Mouse (Mus musculus) yolk sac, embryonic 10.5 days (tissue): Measurements from ENCODE around the gene Isx.

Experiments
- DNase-seq: peaks from one replicate; pipeline ENCODE4 v3.0.0-alpha.2; 2017; ENCODE audit warnings: low spot score

The Isx gene

DNA sequence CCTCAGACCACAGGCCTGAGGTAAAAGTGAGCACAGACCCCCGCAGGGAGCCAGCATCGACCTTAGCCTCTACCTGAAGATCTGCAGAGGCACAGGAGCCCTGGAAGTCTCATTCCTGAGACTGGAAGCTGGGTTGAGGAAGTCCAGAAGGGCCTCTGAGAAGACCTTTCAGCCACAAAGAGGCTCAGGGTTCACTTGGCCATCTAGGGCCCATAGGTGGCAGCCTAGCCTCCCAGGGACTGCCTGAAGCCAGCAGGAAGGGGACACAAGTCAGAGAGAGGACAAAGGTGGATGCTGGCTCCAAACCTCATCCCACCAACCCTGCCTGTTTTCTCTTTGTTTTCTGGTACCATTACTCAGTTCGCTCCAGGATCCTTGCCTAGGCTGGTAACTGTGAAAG lies at the start of gene Isx:
Gene Isx (plus strand): TSS at position 234 of the 400 bp plus-strand sequence.
- DNase-seq: no peak

DNA sequence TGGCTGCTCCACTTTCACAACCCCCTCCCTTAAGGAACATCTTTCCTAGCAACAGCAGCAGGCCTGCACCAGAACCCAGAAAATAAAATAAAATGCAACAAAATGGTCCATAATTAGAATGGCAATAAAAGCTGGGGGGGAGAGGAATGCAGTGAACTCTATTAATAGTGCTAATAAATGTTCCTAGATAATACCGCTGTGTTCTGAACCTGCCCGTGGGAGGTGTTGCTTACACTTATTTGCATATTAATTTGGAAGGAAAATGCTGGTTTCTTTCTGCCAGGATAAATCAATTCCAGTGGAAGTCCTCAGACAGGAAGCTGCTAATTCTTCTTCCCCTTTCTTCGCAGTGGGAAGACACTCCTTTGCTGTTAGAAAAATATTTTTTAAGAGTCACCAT lies 45.3 kb upstream of the Isx start:
- no peak for DNase-seq

DNA sequence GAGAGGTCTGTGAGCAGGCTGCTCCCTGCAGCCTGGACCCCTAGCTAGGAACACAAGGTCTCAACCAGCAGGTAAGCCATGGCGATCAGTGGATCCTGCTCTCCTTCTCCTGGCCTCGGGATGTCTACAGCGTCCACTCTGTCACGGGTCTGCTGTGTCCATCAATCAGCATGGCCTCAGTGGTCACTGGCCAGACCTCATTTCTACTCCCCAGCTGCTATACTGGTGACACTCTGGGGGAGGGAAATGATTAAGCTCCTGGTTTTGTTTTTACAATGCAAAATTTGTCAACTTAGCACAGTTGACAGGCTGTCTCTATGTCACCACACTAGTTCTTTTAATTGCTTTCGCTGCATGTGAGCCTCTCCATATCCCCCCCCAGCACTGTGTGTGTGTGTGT lies 41.7 kb upstream of the Isx start:
- DNase-seq: no peak

DNA sequence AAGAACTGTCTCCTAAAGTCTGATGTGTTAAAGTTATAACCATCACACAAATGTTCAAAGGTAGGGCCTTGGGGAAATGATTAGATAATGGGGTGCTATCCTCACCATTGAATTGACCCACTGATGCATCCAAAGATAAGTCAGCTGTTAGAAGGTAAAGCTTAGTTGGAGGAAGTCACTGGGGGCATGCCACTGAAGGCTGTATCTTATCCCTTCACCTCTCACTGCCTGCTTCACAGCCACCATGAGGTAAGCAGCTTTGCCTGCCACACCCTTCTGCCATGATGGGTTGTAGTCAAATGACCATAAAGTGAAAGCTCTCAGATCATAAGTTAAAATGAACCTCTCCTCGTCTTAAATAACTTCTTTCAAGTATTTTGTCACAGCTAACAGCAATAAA lies 38.7 kb upstream of the Isx start:
- DNase-seq: no peak

DNA sequence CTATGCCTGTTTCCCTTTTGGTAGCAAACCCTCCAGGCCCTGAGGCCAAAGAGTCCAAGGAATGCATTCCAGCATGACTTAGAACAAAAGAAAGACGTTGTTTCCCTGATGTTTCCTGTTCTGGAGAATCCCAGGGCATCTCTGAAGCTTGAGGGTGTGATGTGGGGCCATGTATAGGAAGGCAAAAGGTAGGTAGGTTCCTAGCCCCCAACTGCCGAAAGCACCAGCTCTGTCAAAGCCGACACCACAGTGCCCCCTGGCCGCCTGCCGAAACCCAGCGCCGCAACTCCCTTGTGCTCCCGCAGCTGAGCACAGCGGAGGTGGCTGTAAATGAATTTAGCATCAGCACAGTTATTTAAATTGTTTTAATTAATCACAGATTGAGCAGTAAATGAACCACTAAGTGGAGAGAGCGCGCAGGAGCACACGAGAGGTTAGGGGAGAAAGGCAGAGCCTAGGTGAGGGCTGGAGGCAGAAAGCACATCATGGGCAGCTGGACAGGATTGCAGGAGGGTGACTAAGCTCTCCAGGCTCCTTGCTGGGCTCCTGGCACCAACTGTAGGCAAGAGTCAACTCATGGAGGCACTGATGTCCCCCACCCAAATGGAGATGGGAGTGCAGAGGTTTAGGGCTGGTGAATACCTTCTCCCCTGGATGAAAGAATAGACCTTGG lies 25.5 kb upstream of the Isx start:
- no peak for DNase-seq

DNA sequence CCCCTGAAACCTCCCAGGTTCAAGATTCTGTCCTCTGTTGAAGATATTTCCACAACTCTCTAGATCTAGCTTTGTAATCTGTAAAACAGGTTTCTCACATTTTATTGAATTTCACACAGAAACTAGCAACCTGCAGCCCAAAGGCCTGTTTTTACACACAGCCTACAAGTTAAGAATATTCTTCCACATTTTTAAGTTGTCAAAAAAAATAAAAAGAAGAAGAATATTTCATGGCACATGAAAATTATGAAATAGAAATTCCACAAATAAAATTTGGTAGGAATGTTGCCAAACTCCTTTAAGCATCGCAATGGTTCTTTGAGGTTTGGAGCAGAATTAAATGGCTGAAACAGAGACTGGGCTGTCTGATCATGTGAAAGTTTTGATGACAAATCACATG lies 24.3 kb upstream of the Isx start:
- DNase-seq: no peak

DNA sequence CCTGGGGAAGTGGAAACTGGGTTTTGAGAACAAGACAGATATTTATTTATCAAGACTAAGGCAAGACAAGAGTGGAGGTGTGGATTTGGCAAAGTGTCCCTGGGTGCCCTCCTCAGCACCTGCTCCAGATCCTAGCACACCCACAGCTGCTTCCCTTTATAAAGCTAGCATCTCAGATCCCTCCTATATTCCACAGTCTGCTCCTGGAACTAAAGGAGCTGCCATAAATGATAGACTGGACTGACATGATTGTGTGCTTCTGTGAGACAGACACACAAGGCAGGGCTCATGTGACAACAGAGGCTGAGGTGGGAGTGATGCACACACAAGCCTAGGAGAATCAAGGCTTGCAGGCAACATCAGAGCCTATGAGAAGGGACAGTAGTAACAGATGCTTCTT lies 22.0 kb upstream of the Isx start:
- DNase-seq: no peak

DNA sequence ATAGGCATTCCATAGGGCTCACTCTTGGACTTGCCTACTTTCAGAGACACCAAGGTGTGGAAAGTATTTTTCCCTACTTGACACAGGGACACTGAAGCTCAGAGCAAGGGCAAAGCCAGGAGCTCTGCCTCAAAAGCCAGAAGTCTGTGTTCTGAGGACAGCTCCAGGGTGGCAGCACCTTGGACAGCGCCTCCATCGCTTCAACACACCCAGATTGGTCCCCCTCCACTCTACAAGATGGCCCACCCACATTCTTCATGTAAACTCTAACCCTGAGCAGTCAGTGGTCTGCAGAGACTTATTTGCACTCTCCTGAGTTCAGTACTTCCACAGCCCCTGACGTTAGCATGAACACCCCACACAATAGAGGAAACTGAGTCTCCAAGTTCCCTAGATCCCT lies 21.1 kb upstream of the Isx start:
- DNase-seq: peak; percentile 13

DNA sequence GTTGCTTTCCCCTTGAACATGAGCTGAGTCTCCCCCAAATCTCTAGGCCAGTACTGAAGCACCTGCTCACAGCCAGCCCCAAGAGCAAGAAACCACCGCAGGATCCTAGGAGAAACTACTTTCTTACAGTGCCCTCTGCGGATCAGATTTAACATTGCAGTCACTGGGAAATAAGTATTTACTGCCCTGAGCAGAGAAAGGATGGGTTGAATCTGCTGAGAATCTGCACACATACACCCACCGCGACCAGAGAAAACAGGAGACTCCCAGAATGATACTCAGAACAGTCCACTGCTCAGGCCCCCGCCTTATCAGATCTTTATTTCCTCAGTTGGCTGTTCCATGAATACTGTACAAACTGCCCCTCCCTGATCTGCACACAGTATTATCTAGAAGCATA lies 19.5 kb upstream of the Isx start:
- no peak for DNase-seq

DNA sequence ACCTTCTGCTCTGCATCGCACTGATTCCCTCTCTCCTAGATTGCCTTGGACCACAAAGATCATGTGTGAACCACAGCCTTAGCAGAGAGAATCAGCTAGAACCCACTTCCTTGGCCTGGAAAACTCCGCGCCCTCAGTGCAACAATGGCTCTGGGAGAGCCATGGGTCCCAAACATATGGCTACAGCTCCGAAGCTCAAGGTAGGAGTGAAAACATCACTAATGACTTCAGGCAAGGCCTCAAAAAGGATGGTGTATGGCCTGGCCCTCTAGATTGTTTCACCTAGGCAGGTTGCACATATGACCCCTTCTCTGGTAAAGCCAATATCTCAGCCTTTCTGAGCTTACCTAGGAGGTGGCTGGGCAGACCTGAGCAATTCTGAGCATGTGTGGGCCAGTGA lies 18.2 kb upstream of the Isx start:
- no peak for DNase-seq

DNA sequence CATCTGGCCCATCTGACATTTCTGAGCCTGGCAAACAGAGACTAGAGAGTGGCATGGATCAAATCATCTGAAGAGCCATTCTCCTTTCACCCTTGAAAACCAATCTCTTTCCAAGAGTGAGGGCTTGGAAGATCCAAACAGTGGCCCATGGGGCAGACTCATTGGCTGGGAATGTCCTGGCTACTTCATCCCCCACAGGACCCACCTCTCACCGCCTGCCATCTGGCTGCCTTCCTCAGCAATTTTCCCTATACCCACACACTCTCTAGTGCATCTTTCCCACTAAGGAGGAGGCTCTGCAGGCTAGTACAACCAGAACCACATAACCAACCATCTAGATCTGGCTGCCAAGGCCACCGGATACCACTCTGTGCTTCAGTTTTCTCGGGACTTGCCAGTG lies 17.6 kb upstream of the Isx start:
- DNase-seq: no peak

DNA sequence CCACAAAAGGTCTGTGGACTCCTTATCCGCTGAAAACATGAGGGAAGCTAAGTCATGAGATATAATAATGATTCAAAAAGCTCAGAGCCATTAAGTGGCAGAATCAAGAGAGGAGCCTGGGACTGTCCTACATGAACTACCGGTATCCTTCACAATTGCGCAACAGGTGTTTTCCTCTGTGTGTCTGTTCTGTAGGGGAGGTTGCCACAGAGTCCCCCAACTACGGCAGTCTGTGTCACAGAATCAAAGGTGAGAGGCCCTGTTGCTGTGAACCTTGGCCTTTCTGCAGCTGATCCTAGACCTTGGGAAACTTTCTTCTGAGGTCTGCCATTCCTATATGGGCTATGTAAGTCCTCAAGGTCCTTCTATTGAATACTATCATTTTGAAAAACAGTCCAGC lies 13.7 kb upstream of the Isx start:
- DNase-seq: no peak

DNA sequence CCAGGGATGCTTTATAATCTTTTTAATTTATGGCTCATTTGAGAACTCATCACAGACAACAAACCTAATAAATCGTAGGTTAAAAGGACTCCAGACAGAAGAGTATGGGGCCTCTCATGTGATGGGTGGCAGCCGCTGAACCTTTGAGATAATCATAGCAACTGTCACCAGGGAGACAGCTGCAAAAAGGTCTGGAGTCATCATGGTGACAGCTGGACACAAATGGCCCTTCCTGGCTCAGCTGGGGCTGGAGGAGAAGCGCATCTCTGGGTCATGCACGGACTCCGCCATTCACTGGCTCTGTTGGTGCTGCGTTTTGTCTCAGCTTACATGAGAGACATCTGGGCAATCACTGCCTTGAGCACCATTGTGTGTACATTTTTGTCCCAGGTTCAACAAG lies 12.5 kb upstream of the Isx start:
- no peak for DNase-seq

DNA sequence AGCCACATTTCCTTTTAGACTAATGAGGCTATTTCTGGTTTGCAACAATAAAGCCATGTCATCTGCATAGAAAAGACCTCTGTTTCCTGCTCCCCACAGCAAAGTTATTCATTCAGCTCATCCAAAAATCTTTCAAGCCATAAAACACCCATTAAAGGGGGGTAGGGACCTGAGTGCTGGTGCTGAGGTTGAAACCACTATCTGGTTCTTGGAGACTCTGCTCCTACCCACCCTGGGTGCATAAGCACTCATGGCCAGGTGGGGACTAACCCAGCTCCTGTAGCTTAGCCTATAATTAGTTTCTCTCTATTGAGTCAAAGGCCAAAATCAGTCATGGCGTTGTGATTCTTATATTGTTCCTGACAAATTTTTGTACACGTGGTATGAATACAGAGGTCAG lies 10.4 kb upstream of the Isx start:
- DNase-seq: no peak

DNA sequence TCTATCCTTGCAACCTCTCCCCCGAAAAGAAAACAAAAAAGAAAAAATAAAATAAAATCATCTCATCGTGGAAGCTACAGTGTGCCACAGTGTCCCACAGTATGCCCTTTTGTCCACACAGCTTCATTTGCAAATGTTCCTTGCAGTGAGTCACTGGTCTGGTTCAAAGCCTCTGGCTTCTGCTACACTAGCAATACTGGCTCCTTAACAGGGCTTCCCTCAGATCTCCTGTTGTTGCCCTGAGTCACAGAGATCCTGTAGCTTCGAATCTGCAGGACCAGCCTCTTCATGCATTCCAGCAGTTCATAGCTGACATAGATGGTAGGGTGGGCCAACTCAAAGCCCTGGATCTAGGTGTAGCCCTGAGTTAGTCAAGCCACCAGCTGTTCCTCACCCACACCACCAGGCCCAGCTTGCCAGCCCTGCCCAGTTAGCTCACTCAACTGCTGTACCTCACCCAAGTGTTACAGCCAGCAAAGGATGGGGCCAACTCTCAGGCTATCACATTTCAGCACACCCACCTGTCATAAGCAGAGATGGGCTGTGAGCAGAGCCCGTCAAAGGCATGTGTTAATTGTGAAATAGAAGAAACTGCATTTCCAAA lies 2.5 kb upstream of the Isx start:
- no peak for DNase-seq

DNA sequence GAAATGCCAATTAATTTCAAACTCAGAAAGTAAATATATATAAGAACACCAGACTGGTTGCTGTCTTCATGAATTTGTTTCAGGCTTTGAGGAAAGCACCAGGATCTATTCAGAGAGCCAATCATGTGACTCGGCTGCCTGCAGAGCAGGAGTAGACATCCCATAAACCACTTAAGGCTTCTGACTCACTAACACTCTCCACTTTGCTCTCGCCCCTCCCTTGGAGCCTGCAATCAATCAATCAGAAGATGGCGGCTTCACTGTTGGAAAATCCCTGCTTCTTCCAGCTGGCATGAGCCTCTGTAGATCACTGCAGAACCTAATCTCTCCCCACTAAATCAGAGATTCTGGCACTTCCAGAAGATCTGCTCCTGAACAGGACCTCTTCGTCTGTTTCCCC lies 1.3 kb upstream of the Isx start:
- DNase-seq: no peak

DNA sequence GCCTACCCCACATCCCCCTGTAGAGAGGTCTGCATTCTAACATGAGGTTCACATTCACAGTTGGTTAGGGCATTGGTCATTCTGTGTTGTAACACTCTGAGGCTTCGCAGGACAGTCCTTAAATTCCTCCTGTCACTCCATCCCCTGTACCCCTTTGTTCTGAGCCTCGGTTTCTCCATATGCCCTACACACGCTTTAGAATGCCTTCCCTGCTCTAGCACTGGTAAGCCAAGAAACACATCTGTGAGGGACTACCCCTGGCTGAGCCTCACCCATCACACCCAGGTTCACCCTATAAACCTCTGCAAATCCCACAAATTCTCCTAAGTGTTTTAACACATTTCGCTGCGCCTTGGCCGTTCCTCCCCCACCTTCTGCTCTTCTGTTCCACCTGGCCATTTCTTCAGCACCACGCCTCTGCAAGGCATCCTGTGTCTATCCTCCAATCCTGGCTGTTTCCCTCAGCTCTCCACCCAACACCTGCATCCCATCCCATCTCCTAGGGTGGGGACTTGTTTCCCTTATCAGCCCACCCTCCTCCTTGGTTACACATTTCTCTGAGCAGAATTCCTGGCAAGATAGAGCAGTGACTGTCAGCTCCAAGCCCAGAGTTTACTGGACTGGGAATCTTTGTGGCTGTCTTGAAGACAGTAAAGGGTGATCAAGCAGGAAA lies 686 bp upstream of the Isx start:
- no peak for DNase-seq

DNA sequence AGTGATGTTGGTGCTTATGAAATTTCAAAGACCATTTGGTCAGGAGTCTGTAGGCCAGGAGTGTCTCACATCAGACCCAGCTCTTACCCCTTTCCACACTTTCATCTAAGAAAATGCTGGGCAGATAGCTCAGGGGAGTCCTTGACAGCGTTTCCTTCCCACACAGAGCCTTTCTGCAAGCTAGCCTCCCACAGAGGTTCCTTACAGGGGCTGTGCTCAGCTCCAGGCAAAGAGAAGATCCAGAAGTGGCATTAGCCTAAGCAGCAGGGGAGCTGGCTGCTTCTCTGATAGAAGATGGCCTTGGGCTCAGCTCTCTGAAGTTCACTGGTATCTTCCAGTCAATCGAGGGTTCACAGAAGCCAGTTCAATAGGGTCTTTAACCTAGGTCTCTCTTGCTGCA lies 1.6 kb downstream of the Isx start:
- no peak for DNase-seq

DNA sequence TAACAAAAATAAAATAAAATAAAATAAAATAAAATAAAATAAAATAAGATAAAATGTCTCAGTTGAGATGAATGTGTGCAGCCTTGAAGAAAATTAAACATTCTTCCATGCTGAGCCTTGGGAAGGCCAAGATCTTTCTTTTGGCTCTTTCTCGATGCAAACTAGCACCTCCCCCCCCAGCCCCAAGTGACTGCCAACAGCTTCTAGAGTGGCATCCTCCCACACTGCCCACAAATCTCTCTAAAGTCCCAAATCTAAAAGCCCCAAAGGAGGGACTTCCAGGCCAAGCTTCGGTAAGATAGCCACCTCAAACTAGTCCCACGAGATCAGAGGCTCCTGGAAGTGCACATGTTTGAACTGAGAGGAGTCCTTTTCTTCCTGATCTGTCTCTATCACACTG lies 5.7 kb downstream of the Isx start:
- DNase-seq: no peak

DNA sequence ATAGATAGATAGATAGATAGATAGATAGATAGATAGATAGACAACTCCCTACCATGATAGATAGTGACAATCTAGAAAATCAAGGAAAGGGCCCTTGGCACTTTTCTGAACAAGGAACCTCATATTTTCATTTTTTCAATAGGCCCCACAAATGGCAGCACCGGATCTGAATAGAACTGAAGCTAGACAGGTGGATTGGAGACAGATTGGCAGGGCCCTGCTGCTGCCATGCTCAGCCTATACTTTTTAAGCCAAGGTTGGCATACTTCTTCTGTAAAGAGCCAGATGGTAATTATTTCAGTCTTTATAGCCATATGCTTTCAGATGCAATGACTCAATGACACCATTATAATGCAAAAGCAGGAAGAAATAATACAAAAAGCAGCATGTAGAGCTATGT lies 15.8 kb downstream of the Isx start:
- no peak for DNase-seq

DNA sequence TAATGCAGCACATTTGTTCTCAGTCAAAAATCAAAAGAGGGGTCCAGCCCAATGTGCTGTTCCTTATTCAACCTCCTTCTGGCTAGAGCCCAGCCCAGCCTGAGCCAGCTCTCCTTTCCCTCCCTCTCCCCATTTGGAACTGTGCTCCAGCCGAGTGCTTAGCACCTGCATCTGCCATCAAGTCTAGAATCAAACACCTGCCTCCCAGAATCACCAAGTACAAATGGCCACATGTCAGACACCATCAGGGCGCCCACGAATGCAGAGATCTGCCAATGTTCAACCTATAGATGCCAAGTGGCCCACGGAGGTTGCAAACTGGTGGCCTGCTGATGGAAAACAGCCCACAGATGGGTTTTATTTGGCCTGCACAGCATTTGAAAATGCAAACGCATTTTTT lies 18.1 kb downstream of the Isx start:
- no peak for DNase-seq

DNA sequence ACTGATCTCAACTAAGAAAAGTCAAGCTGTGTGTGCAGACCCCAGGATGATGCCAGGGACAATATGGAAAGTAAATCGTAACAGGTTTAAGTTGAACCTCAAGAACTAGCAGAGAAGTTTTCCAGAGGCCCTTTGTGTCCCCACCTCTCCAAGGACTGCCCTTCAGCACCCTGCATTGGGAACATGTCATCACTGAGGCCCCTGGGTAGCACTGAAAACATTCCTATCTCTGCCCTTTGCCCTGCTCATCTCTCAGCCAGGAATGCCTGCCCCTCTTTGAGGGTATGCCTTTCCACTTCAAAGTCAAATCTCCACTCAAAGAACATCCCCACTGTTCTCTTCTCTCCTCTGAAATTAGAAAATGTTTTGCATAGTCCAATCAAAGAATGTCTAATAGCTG lies 23.3 kb downstream of the Isx start:
- no peak for DNase-seq

DNA sequence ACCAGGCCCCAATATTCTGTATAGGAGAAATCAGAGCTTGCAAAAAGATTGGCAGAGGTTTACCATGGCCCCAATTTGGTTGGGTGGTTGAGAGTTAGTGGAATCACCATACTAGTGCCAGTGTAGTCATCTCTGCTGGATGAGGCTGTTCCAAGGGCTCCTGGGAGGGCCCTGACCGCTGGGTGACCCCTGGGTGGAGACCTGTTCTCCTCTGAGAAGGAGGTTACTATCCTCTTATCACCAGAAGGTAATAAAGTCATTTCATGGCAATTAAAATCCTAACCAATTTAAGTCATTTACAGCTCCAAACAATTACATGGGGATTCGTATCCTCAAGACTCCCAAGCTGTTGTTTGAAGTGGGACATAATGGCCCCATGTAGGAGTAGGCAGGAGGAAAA lies 24.3 kb downstream of the Isx start:
- DNase-seq: no peak

DNA sequence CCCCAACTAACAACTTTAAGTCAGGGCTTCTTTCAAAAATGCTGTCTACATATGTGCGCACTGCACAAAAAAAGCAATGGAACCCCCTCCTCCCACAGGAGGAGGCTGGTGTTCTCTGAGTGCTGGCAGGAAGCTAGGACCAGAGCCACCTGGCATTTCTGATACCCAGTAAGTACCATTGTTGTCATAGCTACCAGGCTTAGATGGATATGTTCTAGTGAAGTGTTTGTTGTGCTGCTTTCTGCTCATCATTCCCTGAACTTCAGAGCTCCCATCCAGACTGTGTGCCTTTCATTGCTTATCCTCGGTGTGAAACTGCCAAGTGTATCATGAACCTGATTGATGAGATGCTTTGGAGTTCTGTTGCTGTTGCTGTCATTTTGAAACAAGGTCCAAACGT lies 26.8 kb downstream of the Isx start:
- no peak for DNase-seq
